Mouse (Mus musculus) regulatory T cell (primary cell): ENCODE results near the gene Acox1.

Experiments
- in situ Hi-C: fragments of 300-600 bp; cut with MboI, MseI; formaldehyde crosslinking; loops from one replicate; pipeline ENCODE4 v1.15.1; 2025; ENCODE audit warnings: high pct_unique_total_duplicates

The Acox1 gene

DNA sequence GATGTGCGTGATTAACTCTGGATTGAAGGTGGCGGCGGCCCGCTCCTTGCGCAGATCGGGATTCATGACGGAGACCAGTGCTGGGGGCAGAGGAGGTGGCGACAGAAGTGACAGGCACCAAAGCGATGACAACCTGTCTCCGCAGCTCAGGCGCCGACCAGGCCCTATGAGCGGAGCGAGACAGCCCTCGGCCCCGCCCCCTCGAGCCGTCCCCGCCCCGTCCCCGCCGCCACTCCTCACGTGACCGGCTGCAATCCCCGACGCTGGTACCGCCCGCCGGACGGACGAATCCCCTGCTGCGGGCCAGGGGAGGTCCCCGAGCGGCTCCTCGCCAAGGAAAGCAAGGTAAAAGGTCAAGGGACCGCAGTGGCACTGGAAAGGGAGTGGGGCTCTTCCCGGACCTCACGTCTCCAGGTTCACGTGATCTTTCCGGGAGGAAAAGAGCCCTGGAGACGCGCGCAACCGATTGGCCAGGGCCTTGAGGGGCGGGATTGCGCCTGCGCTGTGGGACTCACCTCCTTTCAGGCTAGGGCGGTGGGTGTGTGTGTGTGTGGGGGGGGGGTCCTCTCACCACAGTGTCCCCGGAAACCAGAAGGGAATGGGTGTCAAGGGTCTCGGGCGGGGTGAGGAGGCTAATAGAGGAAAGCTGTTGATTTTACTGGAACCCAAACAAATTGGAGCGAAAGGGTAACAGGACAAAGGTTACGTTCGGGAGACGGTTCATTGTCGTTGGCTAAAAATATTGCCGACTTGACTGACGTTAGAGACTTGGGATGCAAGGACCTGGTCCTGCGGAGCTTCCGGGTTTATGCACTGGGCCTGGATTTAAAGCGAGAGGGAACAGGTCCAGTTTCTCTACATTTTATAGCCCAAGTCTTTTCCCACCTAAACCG lies at the start of gene Acox1, which contains the start of gene Ten1:
Gene Acox1, minus strand, starts transcription at position 407 of the 893 bp plus-strand sequence.
Gene Ten1, plus strand, starts transcription at position 217 of the 893 bp plus-strand sequence.
- in situ Hi-C loops = no loop called here

DNA sequence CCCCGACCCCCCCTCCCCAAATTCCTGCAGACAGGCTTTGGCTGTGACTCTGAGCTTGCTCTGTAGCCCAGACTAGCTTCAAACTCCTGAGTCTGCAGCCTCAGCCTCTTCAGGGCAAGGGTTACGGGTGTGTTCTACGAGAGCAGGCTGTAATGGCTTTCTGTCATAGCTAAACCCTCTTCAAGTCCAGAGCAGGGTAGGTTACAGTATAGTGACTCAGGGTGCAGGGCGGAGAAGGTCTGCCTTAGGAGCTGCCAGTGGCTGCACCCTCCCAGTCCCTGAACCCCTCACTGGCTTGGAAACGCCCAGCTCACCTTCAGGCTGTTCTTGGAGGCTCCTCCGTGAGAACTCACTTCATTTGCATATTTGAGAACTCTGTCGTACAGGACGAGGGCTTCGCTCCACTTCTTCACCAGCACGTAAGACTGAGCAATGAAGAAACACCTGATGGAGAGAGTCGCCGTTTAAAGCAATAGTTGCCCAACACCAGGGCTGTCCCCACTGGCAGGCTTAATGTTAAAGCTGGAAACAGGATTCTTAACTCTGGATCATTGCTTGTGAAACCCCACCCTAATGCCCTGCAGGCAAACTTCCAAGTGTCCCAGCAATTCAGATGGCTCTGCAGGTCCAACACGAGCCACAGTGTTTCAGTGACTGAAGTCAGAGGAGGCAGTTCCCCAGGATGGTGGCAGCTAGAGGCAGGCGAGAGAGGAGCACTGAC lies 48.8 kb upstream of the Acox1 start:
- in situ Hi-C loops = no loop called here

- in situ Hi-C loops = no loop called here
Measured at GRCm38 (mm10) chr11:116245616-116246015, 46.8 kb upstream of the Acox1 start.

DNA sequence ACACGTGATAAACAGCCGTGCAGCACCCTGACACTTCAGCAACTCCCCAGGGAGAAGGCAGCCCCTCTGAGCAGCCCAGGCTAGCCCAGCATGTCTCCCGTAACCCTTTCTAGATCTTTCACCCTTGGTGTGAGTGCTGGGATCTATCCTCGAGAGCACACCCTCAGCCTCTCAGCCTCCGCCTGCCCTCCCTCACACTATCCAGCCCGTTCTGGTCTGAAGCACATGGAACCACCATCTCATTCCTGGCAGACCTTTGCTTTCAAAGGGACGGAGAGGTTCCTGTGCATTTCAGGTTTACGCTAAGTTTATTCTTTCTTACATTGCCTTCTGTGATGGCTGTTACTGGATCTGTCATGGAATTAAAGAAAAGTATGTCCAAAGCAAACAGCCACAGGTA lies 45.7 kb upstream of the Acox1 start:
- in situ Hi-C loops = no loop called here

GRCm38 (mm10) chr11:116241744-116242235 lies 42.9 kb upstream of the Acox1 start:
- in situ Hi-C loops = no loop called here

GRCm38 (mm10) chr11:116239797-116240196 lies 41.0 kb upstream of the Acox1 start:
- in situ Hi-C loops = no loop called here

DNA sequence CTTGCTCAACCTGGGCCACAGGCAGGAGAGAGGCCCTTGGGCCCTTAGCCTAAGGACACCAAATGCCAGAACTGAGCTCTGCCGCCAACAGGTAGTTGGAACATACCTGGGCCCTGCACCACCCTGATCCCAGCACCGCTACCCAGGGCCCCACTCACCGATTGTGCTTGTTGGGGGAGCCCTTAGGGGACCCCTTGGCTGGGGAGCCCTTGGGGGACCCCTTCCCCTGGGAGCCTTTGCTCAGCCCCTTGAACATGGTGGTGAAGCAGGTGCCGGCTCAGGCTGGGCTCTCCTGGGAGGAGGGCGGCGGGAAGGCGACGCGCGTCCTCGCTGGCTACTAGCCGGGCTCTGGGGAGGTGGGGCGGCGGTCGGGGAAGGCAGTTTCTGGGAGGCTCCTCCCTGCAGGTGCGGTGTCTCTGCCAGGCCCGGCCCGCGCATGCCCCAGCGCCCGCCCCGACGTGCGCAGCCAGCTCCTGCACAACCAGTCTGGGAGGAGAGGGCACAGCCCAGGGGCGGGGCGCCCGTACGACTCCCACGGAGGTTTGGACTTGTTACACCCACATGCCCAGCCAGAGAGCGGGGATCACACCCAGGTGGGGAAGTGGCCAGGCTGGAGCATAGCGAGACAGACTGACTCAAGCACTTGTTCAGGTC lies 39.0 kb upstream of the Acox1 start, which contains the start of gene Evpl:
Gene Evpl, minus strand, starts transcription at position 336 of the 654 bp plus-strand sequence.
- in situ Hi-C loops = no loop called here

DNA sequence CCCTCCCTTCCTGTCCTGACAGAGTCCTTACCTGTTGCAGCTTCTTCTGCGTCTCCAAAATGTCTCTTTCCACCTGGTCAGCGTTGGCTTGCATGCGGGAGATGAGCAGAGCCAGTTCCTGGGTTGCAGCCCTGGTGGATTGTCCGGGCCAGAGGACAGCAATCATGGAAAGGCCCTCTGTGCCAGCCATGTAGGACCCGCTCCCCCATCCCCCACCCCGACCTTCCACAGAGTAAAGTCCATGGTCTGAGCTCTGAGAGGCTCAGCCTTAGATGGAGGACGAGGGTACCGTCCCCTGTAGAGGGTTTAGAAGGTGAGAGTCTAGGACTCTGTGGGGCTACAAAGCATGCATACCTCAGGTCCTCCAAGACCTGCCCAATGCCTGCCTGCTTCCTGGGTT lies 36.1 kb upstream of the Acox1 start:
- in situ Hi-C loops = no loop called here

DNA sequence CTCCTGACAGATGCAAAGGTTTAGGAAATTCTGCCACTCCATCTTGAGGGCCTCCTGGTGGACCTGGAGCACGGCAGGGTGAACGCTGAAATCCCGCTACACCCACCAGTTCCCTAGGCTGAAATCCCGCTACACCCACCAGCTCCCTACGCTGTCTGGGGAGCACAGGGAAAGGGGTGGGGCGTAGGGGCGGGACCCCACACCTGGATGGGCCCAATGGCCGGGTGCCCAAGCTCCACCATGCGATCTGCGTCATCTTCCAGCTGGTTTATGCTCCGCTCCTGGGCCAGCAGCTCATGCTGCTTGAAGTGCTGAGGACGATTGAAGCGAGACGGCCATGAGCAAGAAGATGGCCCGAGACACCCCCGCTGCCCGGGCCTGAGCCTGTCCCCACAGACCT lies 33.6 kb upstream of the Acox1 start:
- in situ Hi-C loops = no loop called here

- in situ Hi-C loops = no loop called here
Measured at GRCm38 (mm10) chr11:116228699-116229098, 29.9 kb upstream of the Acox1 start.

- in situ Hi-C loops = no loop called here
Measured at GRCm38 (mm10) chr11:116226414-116226813, 27.6 kb upstream of the Acox1 start.

DNA sequence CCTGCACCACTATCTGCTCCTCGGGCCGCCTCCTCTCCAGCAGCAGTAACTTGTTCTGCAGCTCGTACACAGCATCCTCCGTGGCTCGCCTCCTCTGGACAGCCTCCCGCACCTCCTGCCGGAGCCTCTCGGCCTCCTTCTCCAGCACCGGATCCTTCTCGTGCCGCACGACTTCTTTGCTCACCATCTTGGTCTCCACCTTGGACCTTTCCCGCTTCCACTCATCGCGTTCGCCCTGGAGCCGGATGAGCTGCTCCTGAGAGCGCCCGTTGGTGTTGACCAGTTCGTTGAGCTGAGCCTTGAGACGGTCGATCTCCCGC lies 23.9 kb upstream of the Acox1 start:
- in situ Hi-C loops = loop anchor here (5.0 kb wide), 2 partner anchors 60 to 235 kb away; partner anchors contain the start of gene Galr2

- in situ Hi-C loops = loop anchor here (5.0 kb wide), 2 partner anchors 60 to 235 kb away; partner anchors contain the start of gene Galr2
Measured at GRCm38 (mm10) chr11:116221931-116222739, 23.3 kb upstream of the Acox1 start.

DNA sequence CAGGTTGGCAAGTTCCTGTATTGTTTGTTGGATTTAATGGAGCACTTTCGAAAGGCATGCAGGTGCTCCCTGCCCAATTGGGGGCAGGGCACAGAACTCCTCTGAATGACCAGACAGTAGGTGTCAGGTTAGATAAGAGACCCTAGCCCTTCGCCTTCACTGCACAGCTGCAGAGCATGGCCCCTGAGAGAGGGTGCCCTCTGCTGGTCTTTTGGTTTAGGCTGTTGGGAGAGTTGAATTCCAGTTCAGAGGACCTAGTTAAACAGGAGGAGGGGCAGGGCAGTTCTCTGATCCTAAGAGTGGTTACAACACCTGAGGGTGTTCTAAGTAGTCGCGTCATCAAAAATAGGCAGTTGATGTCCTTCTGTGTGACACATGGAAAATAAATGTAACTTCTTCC lies 21.0 kb upstream of the Acox1 start:
- in situ Hi-C loops = loop anchor here (5.0 to 10.0 kb wide), 3 partner anchors 62 to 237 kb away; partner anchors contain the start of gene Galr2

DNA sequence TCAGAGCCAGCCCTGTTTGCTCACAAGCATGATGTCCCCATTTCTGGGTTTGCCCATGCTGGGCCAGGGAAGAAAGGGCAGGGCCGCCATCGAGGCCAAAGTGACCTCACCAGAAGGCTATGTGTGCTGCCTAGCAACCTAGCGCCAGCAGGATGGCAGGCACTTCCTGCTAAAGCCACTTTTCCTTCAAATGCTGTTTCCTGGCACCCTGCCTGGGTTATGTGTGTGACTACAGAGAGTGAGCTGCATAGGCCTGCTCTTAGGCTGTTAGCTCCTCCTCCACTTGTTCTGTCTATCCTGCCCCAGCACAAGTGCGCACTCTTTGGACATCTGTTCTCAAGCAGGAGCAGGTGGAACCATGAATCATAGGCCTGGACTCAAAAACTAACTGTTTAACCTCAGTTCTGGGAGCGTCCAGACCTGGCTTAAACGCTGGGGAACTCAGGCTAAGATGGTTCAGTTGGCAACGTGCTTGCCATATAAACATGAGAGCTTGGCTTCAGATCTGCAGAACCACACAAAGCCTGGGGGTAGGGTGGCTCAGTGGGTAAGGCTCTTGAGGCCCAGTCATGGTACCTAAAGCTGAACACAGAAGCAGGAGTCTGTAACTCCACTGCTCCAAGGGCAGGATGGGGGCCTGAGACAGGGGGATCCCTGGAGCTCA lies 20.0 kb upstream of the Acox1 start:
- in situ Hi-C loops = loop anchor here (10.0 kb wide), 1 partner anchor 64 kb away; no protein-coding TSS in a partner anchor

DNA sequence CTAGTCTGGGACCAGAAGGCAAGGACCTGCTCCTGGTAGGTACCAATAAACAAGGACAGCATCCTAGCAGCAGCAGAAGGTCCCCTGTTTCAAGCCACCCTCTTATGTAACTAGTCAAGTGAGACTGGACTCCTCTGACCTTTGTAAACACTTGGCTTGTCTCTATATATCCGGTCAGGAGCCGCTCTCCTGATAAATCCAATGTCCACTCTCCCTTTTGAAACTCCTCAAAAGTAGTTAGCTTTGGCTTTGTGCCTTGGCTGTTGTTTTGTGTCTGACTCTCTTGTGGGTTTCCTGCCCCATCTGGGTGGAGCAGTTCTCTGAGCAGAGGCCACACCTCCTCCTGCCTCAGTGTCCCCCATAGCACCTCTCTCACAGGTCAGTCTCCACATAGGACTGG lies 19.4 kb upstream of the Acox1 start:
- in situ Hi-C loops = loop anchor here (10.0 kb wide), 1 partner anchor 63 kb away; no protein-coding TSS in a partner anchor

GRCm38 (mm10) chr11:116216549-116216948 lies 17.7 kb upstream of the Acox1 start:
- in situ Hi-C loops = loop anchor here (10.0 kb wide), 1 partner anchor 62 kb away; no protein-coding TSS in a partner anchor

DNA sequence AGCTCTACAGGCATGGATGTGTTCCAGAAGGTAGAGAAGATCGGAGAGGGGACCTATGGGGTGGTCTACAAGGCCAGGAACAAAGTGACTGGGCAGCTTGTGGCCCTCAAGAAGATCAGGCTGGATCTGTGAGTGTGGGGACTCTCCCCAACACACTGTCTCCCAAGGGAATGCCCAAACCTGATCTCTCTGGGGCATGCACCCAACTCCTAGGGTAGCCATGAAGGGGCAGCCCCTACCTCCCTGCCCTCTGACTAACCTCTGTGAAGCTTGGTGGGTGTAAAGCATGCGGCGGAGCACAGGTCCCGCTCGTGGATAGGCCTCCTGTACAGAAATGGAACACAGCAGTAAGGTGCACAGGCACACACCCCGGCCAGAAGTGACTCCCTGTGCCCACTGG lies 17.1 kb upstream of the Acox1 start:
- in situ Hi-C loops = loop anchor here (10.0 kb wide), 1 partner anchor 61 kb away; no protein-coding TSS in a partner anchor

DNA sequence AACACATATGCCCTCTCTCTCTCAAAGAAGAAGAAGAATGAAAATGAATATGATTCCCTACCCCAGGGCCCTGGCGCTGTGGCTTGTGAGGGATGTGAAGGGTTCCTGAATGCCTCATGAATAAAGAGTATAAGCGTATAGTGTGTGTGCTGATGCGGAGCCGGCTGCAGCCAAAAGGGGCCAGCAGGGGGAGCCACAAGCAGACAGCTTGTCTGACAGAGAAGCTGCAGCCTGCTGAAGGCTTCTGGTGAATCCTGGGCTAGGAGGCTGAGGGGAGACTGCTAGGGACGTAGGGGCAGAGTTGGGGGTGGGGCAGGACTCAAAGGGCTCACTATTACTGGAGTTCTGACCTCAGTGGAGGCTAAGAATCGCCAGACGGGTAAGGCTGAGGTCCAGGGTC lies 16.3 kb upstream of the Acox1 start:
- in situ Hi-C loops = loop anchor here (10.0 kb wide), 1 partner anchor 60 kb away; no protein-coding TSS in a partner anchor
